Mouse (Mus musculus) embryonic fibroblast, embryonic 13.5 days (primary cell): ENCODE data around the gene Snta1.

Experiments used
- CTCF ChIP-seq: IDR thresholded peaks from 2 replicates; pipeline ENCODE4 v1.5.1; 2011; ENCODE audit warnings: mild to moderate bottlenecking, control low read depth, low read length, moderate library complexity, borderline replicate concordance; ENCODE audit not compliant: insufficient read depth
- POLR2A ChIP-seq: IDR thresholded peaks from 2 replicates; pipeline ENCODE4 v1.6.1; 2011; ENCODE audit warnings: low read depth, mild to moderate bottlenecking, control low read depth, low read length, moderate library complexity

GRCm38 (mm10) chr2:154422181-154422580, 14.3 kb upstream of the Snta1 start:
- TF ChIP-seq CTCF (no peak), POLR2A (no peak)
